Mouse (Mus musculus) heart, adult 11 months (tissue): ENCODE results near the gene Aplp2.

Source experiments
- DNase-seq: peaks from one replicate; pipeline ENCODE4 v3.0.0; 2022

Aplp2 gene

DNA sequence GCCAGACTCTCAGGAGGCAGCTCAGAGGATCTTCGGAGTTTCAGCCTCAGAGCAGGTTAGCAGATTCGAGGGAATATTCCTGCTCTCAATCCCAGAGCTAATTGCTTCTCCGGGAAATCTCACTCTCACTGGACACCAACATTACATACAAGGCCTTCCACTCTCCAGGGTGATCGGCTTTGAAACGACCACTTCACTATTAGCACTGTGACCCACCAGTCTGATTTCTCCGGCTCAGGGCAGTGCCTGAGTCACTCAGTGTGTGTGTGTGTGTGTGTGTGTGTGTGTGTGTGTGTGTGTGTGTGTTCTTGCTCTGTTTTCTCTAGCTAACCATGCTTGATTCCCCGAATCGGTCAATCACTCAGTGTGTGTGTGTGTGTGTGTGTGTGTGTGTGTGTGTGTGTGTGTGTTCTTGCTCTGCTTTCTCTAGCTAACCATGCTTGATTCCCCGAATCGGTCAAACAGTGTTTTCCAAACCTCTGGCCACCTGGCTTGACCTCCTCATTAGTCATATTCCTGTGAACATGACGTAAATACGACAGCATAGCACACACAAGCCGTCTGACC is 89.1 kb downstream of the Aplp2 start:
- no peak for DNase-seq

DNA sequence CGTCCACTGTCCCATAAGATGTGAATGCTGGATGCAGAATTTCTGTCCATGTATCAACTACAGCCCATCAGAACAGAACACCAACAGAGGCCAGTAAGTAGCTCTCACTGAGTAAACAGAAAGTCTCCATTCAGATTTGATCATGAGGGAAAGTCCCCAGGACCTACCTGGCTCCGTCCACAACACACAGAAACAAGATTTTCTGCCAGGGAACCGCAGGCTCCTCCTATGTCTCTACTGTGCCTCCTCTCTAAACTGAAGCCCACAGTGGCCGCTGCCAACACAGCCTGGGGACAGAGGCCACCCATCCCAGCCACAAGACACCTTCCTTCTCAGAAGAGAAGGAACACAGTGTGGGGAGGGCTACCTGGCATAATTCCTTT is 91.1 kb downstream of the Aplp2 start:
- DNase-seq, result no peak

DNA sequence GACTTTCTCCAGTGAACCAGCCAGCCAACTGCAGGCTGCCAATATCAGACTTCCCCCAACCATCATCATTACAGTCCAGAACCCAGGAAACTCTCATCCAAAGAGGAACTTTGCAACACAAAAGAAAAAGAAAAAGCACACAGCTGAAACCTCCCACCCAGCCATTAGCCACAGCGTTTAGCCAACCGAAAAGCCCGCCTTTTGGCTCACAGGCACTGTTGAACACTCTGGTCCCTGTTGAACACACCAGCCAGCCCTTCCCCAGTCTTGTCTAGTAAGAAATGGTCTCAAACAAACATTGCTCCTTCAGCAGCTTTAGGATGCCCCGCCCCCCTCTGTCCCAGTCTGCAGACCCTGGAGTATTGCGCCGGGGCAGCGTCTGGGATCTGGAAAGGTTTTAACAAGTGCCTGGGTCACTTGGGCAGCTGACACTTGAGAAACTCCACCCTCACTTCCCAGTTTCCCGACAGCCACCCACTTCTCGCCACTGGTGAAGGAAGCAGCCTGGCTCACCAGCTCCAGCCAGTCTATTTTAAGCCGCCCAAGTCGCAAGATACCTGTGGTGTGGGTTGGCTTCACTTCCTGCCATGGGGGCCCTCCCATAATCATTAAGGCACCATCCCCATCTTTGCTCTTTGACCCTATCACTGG is 91.6 kb downstream of the Aplp2 start:
- DNase-seq, result peak; percentile 90

DNA sequence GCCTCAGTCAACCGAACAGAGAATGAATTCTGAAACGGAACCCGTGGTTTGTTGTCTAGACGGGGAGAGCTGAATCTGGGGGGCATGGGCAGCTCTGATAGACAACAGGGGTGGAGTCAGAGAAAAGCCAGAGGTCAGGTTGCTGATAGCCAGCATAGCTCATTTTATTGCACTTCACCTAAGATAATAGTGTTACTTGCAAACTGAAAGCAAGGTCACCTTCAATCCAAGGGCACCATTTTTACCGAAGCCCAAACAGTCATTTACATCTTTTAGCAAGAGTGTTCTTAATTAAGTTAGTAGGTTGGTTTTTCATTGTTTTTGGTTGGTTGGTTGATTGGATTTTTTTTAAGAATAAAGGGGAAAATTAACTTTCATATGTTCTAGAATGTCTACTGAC is 92.2 kb downstream of the Aplp2 start:
- no peak for DNase-seq

DNA sequence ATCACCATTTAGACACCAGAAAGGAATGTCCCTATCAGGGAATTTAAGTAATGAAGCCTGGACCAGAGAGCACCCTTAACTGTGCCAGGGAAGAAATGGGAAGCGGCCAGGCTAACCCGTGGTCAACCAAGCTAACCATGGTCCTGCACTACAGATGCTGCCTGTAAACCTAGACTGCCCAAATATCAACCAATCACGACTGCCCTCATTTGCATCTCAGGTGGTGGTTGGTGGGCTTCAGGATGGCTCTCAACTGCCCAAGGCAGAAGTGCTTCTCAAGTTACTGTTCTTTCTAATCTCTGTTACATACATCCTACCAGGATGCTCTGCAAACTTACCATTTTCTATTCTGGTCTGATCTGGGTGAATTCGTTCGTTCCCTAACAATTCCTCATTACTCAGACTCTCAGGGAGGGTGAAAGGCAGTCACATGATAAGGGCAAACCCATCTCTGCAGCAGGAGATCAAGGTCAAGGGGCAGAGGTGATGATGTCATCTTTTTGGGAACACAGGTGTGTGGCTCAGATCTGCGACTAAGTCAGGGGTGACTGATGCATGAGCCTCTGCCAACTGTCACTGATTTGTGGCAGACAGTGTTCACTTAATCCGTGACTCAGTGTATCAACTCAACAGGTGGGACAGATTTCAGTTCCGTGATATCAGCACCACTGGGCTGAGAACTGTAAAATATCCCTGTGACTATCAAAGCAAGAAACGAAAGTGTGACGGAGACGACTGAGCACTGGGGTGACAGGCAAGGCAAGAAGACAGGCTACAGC is 92.9 kb downstream of the Aplp2 start:
- DNase-seq, result no peak

DNA sequence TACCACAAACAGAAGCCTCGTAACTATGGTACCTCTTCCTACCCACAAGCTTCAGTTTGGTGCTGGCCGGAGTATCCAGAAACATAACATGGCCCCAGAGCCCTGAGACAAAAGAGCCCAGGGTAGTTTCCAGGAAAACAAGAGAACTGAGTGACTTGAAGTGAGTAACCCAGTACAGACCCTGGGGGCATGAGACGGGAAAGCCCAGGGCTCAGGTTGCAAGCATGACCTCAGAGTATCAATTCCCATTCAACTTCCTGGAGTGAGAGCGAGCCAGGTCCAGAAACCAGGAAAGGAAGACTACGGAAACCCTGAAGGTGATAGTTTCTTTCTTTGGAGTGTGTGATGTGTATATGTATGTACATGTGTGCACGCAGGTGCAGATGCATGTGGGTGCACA is 94.1 kb downstream of the Aplp2 start:
- DNase-seq, result no peak

DNA sequence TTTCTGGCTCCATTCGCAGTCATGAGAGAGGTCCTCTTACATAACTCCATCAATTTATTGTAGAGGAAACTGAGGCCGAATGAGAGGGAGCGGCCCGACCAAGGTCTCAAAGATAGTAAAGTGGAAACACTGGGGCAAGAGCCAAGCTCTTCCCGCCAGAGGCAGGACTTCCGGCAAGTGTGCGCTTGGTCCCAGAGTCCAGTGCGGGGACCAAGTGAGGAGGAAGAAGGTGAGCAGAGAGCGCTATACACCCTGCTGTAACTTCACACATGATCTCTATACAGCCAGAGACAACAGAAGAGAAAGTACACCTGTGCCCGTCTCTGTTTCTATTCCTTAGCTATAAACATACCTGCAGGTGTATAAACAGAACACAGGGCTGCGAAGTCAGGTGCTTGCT is 94.5 kb downstream of the Aplp2 start:
- DNase-seq, result peak; percentile 55

DNA sequence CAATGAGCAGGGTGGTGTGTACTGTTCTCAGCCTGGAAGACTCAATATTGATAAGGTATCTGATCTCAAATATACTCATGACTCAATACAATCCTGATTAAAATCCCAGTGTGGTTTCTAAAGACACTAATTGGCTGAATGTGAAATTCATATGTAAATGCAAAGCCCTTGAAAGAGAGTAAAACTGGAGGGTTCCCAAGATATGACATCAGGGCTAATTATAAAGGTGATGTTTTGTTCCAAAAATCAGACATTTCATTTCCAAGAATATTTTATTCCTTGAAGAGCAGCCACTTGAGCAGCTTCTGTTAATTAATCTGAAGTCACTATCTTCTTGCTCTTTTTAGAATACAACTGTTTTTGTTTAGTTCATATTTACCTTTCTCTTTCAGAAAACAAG is 96.0 kb downstream of the Aplp2 start:
- no peak for DNase-seq

DNA sequence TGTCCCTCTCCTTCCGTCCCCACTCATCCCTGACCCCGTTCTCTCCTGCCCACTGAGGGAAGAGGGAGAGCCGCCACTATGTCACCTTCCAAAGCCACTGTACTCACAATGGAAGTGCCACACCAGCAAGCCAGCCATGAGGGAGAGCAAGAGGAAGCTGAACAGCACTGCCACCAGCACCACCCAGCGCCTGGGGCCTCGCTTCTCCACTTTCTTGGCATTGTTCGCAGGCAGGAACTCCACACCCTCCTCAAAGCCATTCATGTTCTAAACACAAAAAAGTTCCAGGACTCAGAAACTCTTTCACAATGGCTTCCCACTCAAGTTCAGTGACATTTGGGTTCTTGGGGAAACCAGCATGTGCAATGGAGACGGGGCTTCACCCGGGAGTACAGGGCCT is 103.2 kb downstream of the Aplp2 start:
- DNase-seq, result no peak
